Mouse (Mus musculus) brain, adult 2 months (tissue): ENCODE data around the gene Sp6.

Source experiments
- DNase-seq: peaks from one replicate; pipeline ENCODE4 v3.0.0; 2011; ENCODE audit warnings: low read depth, low spot score

Sp6 gene

DNA sequence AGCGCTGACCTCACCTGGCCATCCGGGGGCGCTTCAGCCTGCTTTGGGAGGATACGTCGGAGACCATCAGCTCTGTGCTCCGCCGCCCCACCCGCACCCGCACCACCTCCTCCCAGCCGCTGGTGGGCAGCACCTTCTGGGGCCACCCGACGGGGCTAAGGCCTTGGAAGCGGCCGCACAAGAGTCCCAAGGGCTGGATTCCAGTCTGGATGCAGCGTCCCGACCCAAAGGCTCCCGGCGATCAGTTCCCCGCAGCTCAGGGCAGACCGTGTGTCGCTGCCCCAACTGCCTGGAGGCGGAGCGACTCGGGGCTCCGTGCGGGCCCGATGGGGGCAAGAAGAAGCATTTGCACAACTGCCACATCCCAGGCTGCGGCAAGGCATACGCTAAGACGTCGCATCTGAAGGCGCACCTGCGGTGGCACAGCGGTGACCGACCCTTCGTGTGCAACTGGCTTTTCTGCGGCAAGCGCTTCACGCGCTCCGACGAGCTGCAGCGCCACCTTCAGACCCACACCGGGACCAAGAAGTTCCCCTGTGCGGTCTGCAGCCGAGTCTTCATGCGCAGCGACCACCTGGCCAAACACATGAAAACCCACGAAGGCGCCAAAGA lies 8.8 kb downstream of the Sp6 start:
- peak; percentile 76 for DNase-seq

DNA sequence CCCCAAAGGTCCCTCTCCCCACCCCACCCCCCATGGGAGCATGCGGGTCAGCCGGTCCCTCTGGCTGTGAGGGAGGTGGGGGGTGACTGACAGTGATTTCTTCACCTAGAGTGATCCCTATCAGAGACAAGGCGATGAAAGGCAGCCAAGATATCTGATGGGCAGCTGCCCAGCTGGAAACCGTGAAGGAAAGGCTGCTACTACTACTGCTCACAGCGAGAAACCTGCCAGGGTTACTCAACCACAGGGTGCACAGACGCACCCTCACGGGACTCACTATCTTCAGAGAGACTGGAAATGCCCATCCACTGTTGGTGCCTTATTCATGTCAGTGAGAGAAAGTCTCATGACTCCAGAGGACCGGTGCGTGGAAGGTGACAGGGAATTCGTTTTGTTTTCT lies 11.8 kb downstream of the Sp6 start:
- no peak for DNase-seq

- peak; percentile 88 for DNase-seq
These were observed 12.6 kb downstream of the Sp6 start for GRCm38 (mm10) chr11:97025721-97026344.

DNA sequence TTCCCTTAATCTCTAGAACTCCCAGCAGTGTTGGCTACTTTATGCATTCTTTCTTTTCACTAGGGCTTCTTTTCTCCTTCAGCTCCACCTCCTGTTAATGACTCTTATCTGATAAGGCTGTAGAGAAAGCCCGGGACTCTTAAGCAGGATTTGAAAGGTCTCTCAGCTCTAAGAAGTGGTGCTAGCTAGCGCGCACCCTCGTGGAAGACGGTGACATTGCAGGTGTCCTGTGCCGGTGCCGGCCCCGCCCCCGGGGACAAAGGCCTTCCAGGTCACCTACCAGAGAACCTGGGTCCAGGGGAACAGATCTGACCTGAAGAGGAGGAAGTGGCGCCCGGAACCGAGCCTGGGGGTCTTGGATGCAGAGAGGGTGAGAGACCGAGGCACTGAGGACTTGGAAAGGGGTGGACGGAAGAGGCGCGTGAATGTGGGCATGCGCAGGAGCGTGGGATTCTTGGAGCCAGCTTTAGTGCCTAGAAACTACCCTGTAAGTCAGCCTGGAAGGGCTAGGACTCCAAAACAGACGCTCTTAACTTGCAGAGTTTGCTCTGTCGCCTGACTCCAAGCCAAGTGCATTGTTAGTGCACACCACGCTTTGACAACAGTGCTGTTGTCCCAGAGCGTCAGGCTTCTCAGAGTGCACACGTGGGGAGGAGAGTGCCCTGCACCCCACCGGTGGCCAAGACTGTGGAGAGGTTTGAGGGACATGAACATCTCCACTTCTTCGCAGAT lies 16.7 kb downstream of the Sp6 start, which contains the start of gene Scrn2:
Gene Scrn2, plus strand, starts transcription at position 253 of the 732 bp plus-strand sequence.
- DNase-seq = peak; percentile 87

- no peak for DNase-seq
These were observed 17.2 kb downstream of the Sp6 start for GRCm38 (mm10) chr11:97030426-97030825.

GRCm38 (mm10) chr11:97031977-97032376 lies 18.8 kb downstream of the Sp6 start:
- no peak for DNase-seq

DNA sequence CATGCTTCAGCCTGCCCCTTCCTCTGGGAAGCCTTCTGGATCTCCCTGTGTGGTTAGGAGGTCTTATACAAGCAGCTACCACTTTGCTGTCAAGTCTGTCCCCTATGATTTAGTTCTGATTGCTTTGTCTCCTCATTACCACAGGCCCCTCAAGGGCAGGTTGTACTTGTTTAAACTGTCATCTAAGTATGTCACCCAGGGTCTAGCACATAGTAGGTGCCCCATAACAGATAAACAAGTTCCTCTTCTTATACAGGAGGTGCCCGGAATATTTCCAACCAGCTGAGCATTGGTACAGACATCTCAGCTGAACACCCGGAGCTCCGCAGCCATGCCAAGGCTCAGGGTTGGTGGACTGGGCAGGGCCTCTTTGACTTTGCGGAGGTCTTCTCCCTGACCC lies 19.3 kb downstream of the Sp6 start:
- no peak for DNase-seq

DNA sequence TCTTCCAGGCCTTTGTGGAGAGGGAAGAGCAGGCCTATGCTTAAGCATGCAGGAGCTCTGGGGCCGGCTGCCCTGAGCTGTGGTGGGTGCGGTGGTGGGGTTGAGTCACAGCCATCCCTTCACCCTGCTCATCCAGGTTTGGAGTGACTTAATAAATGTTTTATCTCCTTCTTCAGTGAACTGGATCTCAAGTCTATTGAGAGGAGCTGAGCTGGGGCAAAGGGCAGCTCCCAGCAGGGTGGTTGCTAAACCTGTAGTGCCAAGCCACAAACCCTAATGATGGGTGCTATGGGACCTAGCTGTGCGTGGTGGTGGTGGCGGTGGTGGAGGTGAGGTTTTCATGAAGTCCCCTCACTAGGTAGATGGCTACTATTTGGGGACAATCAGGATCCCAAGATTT lies 20.6 kb downstream of the Sp6 start:
- no peak for DNase-seq

GRCm38 (mm10) chr11:97036141-97036540 lies 22.9 kb downstream of the Sp6 start:
- peak; percentile 81 for DNase-seq

DNA sequence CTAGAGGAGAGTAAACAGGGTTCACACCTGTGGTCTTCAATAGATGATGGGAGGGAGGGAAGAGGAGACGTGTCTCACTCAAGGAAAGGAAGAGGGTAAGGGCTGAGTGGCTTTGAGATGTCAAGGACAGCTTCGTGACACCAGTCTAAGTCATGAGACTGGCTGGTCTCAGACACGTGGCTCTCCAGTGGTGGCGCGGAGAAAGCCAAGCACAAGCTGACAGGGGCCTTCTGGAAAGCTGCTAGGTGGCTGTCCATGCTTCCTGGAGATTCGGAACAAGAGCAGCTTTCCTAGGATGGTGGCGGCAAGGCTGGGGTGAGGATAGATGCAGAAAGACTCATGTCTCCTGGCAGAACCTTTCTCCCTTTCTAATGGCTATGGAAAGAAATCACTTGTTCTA lies 25.7 kb downstream of the Sp6 start:
- DNase-seq = no peak

DNA sequence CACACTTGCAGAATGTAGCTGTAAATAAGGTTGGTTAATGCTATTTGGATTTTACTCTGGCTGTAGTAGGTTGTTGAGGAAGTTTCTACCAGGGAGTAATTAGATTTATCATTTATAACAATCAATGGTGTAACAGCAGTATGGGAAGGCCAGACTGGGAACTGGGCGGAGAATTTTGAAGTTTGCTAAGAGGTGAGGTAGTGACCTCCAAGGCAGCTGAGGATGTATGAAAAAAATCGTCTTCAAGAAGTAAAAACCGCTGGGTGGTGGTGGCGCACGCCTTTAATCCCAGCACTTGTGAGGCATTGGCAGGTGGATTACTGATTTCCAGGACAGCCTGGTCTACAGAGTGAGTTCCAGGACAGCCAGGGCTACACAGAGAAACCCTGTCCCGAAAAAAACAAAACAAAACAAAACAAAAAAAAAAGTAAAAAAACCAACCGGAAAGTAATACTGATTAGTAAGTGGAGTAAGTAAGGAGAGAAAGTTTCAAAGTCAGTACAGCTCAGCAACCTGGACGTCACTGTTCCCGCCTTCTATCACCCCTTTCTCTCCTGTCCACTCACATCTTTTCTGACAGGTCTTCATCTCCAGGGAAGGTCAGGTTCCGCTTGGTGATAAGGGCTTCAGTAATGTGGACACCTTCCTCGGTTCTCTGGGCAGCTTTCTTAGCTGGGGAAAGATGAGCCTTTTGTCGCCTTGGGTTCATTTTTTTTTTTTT lies 27.3 kb downstream of the Sp6 start:
- DNase-seq = no peak

GRCm38 (mm10) chr11:97041022-97041899 lies 28.1 kb downstream of the Sp6 start, which contains the start of the genes Lrrc46 and Mrpl10:
Lrrc46 (minus strand) TSS chr11:97041407.
Mrpl10 (plus strand) TSS chr11:97041560.
- peak; percentile 97 for DNase-seq

- peak; percentile 73 for DNase-seq
These were observed 31.7 kb downstream of the Sp6 start for GRCm38 (mm10) chr11:97044902-97045301.

DNA sequence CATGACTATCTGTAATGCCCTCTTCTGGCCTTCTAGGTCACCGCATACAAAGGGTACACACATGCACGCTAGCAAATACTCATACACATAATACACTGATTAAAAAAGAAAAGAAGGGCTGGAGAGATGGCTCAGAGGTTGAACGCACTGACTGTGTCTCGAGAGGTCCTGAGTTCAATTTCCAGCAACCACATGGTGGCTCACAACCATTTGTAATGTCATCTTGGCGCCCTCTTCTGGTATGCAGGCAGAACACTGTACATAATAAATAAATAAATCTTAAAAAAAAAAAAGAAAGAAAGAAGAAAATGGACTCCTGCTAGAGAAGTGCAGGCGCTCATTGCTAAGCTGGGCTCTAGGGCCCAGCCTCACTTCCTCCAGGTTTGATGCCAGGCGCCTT lies 32.7 kb downstream of the Sp6 start:
- no peak for DNase-seq

GRCm38 (mm10) chr11:97048090-97048650 lies 35.0 kb downstream of the Sp6 start:
- no peak for DNase-seq

DNA sequence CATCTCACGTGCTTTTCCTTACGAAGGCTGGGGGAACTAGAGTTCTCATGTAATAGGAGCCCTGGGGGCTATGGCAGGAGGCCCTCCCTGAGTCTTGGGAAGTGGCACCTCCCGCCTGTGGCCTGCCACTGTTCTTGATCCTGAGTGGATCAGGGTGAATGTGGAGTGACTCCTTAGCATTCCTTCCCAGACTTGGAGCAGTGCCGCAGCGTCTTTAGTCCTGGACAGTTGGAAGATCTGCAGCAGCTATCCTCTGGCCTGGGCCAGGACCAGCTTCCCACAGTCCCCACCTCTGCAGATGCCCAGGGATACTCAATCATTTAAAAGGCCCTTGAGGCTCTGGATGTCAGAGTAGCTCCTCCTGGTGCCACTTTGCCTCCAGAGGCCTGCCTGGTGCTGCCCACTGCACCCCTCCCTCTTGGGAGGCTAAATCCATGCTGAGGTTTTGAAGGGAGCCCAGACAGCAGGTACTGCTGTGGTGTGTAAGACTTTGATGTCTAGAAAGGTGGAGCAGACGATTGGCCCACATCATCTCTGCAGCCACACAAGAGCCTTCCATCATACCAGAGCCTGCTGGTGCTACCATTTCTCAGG lies 36.4 kb downstream of the Sp6 start:
- no peak for DNase-seq

GRCm38 (mm10) chr11:97050216-97050943 lies 37.2 kb downstream of the Sp6 start, which contains the start of gene Osbpl7:
Osbpl7 (plus strand) TSS chr11:97050628.
- peak; percentile 94 for DNase-seq

DNA sequence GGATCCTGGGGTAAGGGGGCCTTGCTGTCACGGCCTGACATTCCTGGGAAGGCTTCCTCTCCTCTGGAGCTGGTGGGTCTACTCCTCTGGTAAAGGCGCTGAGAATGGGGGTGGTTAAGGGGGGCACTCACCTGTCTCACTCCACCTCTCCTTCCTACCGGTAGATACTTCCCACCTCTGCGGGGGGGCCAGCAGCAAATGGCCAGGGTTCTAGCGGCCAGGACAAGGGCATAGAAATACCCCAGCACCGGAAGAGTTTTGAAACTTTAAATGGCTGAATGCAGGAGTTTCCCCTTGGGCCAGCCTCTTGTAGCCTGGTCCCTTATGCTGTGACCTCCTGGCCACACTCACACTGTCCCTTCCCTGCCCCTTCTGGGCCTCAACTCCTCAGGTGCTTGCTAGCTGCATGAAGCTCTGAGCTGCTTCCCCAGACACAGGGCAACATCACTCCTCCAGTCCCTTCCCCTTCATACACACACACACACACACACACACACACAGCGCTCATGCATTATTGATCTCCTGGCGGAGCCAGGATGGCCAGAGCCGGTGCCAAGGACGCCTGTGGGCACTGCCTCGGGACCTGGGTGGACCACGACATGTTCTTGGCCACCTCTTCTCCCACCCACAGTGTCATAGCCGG lies 37.9 kb downstream of the Sp6 start:
- DNase-seq = no peak

GRCm38 (mm10) chr11:97052219-97052646 lies 39.0 kb downstream of the Sp6 start:
- DNase-seq = no peak
